Mouse (Mus musculus) limb, embryonic 15.5 days (tissue): ENCODE results near the gene Brwd1. TPM values are rescaled to one million over a fixed set of nuclear protein-coding genes. Genes with fewer than 3 reads are reported as not detected.
"Not testable (repeated sequence)": the region's sequence is repeated elsewhere in the genome, so short reads cannot be mapped to it uniquely, and the experiment has no call there.

Experiments used
- ATAC-seq: fragments of 200-750 bp; cut with Nextera tagmentation; 2 replicates; pipeline ENCODE4 v1.8.0; 2017; ENCODE audit warnings: low read depth, moderate TSS enrichment; ENCODE audit not compliant: insufficient number of reproducible peaks, low FRiP score, low TSS enrichment
- H3K27ac ChIP-seq: fragments of 300-500 bp; sonication (generic); 2 replicates; pipeline ENCODE4 v1.5.1; 2015; ENCODE audit warnings: moderate library complexity, mild to moderate bottlenecking, inconsistent platforms
- H3K27me3 ChIP-seq: fragments of 300-500 bp; sonication (generic); 2 replicates; pipeline ENCODE4 v1.6.1; 2015; ENCODE audit warnings: inconsistent platforms
- H3K36me3 ChIP-seq: fragments of 300-500 bp; sonication (generic); 2 replicates; pipeline ENCODE4 v1.6.1; 2015; ENCODE audit warnings: inconsistent platforms
- H3K4me1 ChIP-seq: fragments of 300-500 bp; sonication (generic); 2 replicates; pipeline ENCODE4 v1.6.1; 2015; ENCODE audit warnings: inconsistent platforms
- H3K4me2 ChIP-seq: fragments of 300-500 bp; sonication (generic); 2 replicates; pipeline ENCODE4 v1.6.1; 2015; ENCODE audit warnings: mild to moderate bottlenecking, inconsistent platforms
- H3K4me3 ChIP-seq: fragments of 300-500 bp; sonication (generic); 2 replicates; pipeline ENCODE4 v1.5.1; 2015; ENCODE audit warnings: mild to moderate bottlenecking, inconsistent platforms
- H3K9ac ChIP-seq: fragments of 300-500 bp; sonication (generic); 2 replicates; pipeline ENCODE4 v1.6.1; 2015; ENCODE audit warnings: inconsistent platforms
- H3K9me3 ChIP-seq: fragments of 300-500 bp; sonication (generic); 2 replicates; pipeline ENCODE4 v1.6.1; 2016; ENCODE audit warnings: inconsistent platforms
- WGBS: fragments of 180-500 bp; shearing (Covaris S2); methylation state at CpG from one replicate; pipeline ENCODE4 v1.1.7; 2015; 5-methylcytosine and 5-hydroxymethylcytosine counted together
- polyA plus RNA-seq: library from polyadenylated mRNA; unstranded; fragments of >200 nt; fragmentation: Nextera tagmentation; extraction: Ambion mirVana; gene quantifications from 2 replicates; pipeline ENCODE4 v1.2.1, GENCODE M21; 2015

The Brwd1 gene
- polyA plus RNA-seq, 1 experiment from 2014 or later = 80.4 TPM

DNA sequence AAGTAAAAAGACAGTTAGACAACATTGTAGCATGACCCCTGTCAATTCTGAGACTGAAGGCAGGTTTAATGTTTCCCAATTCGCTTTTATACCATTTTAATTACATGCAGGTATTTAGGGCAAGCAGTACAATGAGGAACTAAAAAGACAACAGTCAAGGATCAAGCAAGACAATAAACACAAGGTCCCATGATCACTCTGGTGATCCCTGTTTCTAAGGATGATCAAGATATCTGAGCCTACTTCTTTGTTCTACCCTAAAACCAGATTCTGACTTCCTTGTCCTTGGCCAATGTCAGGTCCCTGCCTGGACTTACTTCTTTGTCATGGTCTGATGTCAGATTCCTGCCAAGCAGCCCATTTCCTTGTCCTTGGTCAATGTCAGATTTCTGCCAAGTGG is 120.8 kb downstream of the Brwd1 start:
- peaks cover 11% of the 10 kb centered on the region; the same call in 1 of the 2 replicates for H3K4me1 ChIP-seq
- H3K9ac ChIP-seq, H3K4me2 ChIP-seq, H3K4me3 ChIP-seq, H3K27ac ChIP-seq, H3K9me3 ChIP-seq, H3K27me3 ChIP-seq, ATAC-seq, H3K36me3 ChIP-seq: not testable (repeated sequence)
- WGBS = 61% methylated on average over 1 of the region's 1 CpGs

DNA sequence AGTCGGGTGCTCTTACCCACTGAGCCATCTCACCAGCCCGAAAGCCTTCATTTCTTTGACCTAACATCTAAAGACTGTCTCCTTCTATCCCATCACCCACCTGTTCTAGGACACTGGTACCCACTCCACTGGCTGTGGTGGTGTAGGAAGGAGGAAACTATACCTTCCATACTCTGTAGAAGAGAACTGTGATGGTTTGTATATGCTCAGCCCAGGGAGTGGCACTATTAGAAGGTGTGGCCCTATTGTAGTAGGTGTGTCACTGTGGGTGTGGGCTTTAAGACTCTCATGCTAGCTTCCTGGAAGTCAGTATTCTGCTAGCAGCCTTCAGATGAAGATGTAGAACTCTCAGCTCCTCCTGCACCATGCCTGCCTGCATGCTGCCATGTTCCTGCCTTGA is 121.6 kb downstream of the Brwd1 start:
- not testable (repeated sequence) for H3K36me3 ChIP-seq, ATAC-seq, H3K9me3 ChIP-seq, H3K4me3 ChIP-seq, H3K4me2 ChIP-seq, H3K27ac ChIP-seq, H3K27me3 ChIP-seq, H3K9ac ChIP-seq
- peaks cover 11% of the 10 kb centered on the region; the same call in 1 of the 2 replicates for H3K4me1 ChIP-seq
- WGBS = 98% methylated on average over 2 of the region's 2 CpGs

DNA sequence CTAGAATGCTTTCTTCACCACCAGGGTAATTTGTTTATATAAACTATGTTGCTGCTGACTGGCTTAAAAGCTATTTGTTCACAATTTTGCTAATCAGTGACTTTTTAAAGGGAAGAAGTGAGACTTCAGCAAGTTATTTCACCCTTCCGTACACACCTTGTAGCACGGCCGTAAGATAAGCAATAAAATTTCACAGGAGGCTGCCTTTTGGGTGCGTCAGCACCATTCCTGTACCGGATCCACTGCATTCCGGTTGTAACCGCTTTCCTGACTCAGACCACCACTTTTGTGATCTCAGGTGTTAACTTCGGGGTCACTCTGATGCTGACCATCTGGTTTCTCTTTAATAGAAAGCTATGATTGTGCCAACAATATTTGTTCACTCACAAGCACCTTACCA is 124.2 kb downstream of the Brwd1 start:
- Histone ChIP-seq H3K9ac (no peak overlapping the region), H3K4me3 (no peak overlapping the region), H3K9me3 (no peaks in the 10 kb centered on the region), H3K36me3 (no peaks in the 10 kb centered on the region), H3K27me3 (no peaks in the 10 kb centered on the region), H3K4me2 (no peak overlapping the region), H3K4me1 (peaks cover 7% of the 10 kb centered on the region; the same call in 1 of the 2 replicates), H3K27ac (no peak overlapping the region)
- 36% methylated on average over 8 of the region's 8 CpGs for WGBS
- ATAC-seq = no peak

DNA sequence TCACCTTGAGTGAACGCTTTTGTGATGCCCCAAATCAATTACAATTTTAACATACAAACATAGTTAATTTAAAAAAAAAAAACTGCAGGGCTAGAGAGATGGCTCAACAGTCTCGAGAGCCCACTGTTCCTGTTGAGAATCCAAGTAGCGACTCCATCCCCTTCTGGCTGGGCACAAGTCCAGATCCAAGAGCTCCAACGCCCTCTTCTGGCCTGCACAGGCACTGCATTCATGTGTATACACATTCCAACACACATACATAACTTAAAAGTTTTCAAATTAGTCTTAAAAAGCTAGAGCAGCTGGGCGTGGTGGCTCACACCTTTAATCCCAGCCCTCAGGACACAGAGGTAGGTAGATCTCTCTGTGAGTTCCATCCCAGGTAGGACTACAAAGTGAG is 125.7 kb downstream of the Brwd1 start:
- Histone ChIP-seq H3K27me3 (no peaks in the 10 kb centered on the region), H3K36me3 (no peaks in the 10 kb centered on the region), H3K9me3 (no peaks in the 10 kb centered on the region), H3K4me1 (0 out of 2 replicates have a peak, but pooled peaks cover 3% of the 10 kb centered on the region), H3K4me3 (no peak overlapping the region), H3K4me2 (no peak overlapping the region), H3K27ac (no peak overlapping the region), H3K9ac (no peak overlapping the region)
- 60% methylated on average over 5 of the region's 5 CpGs for WGBS
- ATAC-seq = no peak

DNA sequence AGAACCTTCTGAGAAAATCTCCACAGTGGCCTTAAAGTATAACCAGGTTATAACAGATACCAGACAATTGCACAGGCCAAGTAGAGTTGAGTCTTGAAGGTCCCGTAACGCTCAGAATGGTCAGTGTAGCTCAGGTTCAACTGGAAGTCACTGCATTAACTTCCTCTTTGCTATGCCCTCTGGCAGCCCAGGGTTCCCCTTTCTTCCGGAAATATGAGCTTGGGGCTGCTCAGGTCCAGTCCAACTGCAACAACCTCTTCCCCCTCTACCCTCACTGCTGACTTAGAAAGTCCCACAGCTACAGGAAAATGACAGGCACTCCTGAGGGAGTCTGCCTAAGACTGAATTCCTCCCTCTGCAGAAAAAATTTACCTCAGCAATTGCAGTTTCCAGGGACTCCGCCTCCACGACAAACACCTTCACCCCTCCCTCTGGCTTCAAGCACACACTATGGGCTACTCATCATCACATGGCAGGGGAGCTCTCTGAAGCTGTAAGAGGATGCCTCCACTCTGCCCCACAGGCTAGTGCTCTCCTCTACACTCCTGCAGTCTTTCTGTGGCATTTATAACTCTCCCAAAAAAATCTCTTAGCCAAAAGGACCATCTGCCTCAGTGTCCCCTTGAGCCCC is 126.5 kb downstream of the Brwd1 start:
- H3K9ac ChIP-seq = no peak overlapping the region
- 67% methylated on average over 5 of the region's 5 CpGs for WGBS
- 0 out of 2 replicates have a peak, but pooled peaks cover 3% of the 10 kb centered on the region for H3K4me1 ChIP-seq
- no peaks in the 10 kb centered on the region for H3K36me3 ChIP-seq
- H3K9me3 ChIP-seq = no peaks in the 10 kb centered on the region
- no peak for ATAC-seq
- no peak overlapping the region for H3K27ac ChIP-seq
- no peak overlapping the region for H3K4me3 ChIP-seq
- no peak overlapping the region for H3K4me2 ChIP-seq
- no peaks in the 10 kb centered on the region for H3K27me3 ChIP-seq

DNA sequence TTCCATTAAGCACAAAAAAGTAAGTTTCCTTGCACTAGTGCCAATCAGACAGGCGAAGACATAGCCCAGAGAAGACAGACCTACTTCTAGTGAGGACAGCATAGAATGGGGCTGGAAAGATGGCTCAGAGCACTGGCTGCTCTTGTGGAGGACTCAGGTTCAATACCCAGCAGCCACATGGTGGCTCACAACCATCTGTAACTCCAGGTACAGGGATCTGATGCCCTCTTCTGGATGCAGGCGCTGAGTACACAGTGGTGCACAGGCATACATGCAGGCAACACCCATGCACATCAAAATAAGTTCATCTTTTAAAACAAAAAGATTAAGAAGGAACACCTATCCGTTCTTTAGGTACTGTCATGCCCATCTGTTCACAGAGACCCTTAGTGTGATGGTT is 128.0 kb downstream of the Brwd1 start:
- Histone ChIP-seq H3K27me3 (no peaks in the 10 kb centered on the region), H3K4me2 (no peak overlapping the region), H3K9ac (no peak overlapping the region), H3K4me1 (0 out of 2 replicates have a peak, but pooled peaks cover 3% of the 10 kb centered on the region), H3K27ac (no peak overlapping the region), H3K4me3 (no peak overlapping the region), H3K9me3 (no peaks in the 10 kb centered on the region), H3K36me3 (no peaks in the 10 kb centered on the region)
- ATAC-seq = no peak
- WGBS = 87% methylated on average over 3 of the region's 3 CpGs

DNA sequence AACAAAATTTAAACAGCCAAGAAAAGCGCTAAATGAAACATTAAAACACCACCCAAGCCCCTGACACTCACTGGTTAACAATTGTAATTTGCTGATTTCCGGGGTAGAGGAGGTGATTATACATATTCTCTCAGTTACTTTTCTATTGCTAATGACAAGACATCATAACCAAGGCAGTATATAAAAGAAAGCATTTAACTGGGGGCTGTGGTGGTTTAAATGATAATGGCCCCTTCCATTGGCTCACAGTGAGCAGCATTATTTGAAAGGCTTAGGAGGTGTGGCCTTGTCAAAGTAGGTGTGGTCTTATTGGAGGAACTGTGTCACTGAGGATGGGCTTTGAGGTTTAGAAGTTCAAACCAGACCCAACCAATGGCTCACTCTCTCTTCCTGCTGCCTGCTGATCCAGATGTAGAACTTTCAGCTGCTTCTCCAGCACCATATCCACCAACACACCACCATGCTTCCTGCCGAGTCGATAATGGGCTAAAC is 129.1 kb downstream of the Brwd1 start:
- no peaks in the 10 kb centered on the region for H3K9me3 ChIP-seq
- no peak overlapping the region for H3K9ac ChIP-seq
- H3K27me3 ChIP-seq = no peaks in the 10 kb centered on the region
- no peak overlapping the region for H3K4me2 ChIP-seq
- ATAC-seq = no peak
- H3K36me3 ChIP-seq = no peaks in the 10 kb centered on the region
- no peak overlapping the region for H3K27ac ChIP-seq
- 87% methylated on average over 4 of the region's 4 CpGs for whole genome bisulfite sequencing
- H3K4me1 ChIP-seq = 0 out of 2 replicates have a peak, but pooled peaks cover 1% of the 10 kb centered on the region
- no peak overlapping the region for H3K4me3 ChIP-seq

DNA sequence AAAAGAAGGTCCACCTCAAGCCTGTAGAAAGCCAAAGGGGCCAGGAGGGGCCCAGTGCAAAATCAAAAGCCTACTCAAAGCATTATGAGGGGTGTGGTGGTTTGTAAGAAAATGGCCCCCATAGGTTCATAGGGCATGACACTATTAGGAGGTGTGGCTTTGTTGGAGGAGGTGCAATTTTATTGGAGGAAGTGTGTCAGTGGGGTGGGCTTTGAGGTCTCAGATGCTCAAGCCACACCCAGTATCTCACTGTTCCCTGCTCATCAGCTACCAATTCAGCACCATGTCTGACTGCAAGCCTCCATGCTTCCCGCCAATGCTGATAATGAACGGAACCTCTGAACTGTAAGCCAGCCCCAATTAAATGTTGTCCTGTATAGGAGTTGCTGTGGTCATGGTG is 130.9 kb downstream of the Brwd1 start:
- no peak for ATAC-seq
- no peak overlapping the region for H3K9ac ChIP-seq

DNA sequence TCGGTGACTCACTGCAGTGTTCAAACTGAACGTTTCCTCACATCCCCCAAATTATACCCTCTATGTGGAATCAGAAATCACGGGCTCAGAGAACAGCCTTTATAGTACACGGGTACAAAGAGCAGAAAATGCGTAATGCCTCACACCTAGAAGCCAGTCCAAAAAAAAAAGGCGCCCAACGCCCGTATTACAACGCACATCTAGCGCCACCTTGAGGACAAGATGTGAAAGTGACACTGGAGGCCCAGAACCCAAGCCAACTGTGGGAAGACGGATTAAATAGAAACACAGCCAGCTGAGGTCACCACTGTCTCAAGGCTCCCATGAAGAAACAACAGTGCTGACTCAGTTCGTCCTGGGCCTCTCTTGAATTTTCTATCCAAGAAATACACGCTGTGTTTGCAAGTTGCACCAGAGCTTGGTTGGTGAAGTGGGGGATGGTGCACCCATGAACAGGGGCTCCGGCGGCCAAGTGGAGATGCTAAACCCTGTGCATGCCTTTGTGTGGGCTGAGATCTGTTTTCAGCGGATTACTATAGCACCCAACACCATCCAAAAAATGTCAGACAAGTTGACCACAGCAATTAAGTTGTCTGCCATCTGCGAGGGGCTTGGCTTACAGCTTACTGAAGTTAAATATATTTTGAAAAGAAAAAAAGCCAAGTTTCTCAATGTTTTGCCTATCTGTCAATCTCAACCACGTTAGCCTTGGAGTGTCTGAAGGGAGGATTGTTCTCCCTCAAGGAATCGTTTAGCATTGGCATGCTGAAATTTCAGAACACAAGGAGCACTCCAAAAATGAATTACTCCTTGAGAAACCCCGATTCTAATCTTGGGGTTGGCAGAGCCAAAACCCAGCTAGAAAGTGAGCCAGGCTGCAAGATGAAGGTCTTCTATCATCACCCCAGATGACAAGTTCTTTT is 136.7 kb downstream of the Brwd1 start:
- 15% methylated on average over 20 of the region's 20 CpGs for WGBS

More for the DNA sequence above, 130.9 kb downstream of the Brwd1 start:
- 93% methylated on average over 2 of the region's 2 CpGs for WGBS
- no peaks in the 10 kb centered on the region for H3K27me3 ChIP-seq
- H3K4me3 ChIP-seq = no peak overlapping the region
- no peaks in the 10 kb centered on the region for H3K9me3 ChIP-seq
- H3K36me3 ChIP-seq = no peaks in the 10 kb centered on the region
- 0 out of 2 replicates have a peak, but pooled peaks cover 2% of the 10 kb centered on the region for H3K4me1 ChIP-seq
- no peak overlapping the region for H3K4me2 ChIP-seq
- no peak overlapping the region for H3K27ac ChIP-seq

DNA sequence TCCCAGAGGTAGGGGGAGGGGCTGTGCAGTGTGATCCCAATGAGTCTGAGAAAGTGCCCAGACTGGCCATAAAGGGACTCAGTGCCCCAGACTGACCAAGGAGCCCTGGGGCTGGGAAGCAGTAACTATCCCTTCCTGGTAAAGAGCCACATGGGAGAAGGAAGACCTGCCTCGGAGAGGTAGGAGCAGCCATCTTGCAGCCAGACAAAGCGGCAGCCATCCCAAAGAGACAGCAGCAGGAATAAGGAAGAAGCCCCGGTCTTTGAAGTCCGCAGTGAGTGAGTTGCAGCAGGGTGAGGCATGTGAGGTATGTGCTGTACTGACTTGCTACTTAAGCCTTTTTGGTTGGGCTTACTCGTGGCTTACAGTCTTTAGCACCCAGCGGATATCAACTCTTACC is 139.1 kb downstream of the Brwd1 start:
- Histone ChIP-seq H3K27ac (no peak overlapping the region), H3K36me3 (no peaks in the 10 kb centered on the region), H3K27me3 (no peaks in the 10 kb centered on the region), H3K9ac (no peak overlapping the region), H3K4me3 (no peak overlapping the region), H3K9me3 (no peaks in the 10 kb centered on the region; the same call in 1 of the 2 replicates), H3K4me2 (no peak overlapping the region), H3K4me1 (peaks cover 19% of the 10 kb centered on the region)
- WGBS = 80% methylated on average over 6 of the region's 6 CpGs
- no peak for ATAC-seq

More for the DNA sequence above, 136.7 kb downstream of the Brwd1 start:
- 0 out of 2 replicates have a peak overlapping the region, but pooled peaks have one; percentile 22 for H3K4me2 ChIP-seq
- ATAC-seq = peak; percentile 74; the same call in 1 of the 2 replicates
- no peaks in the 10 kb centered on the region for H3K9me3 ChIP-seq
- no peak overlapping the region for H3K9ac ChIP-seq
- peaks cover 19% of the 10 kb centered on the region for H3K4me1 ChIP-seq
- H3K27ac ChIP-seq = peak overlapping the region; percentile 68
- no peaks in the 10 kb centered on the region for H3K36me3 ChIP-seq
- no peaks in the 10 kb centered on the region for H3K27me3 ChIP-seq
- H3K4me3 ChIP-seq = no peak overlapping the region
